7 mouse cellular contexts compared by ENCODE assay signal in the genomic region with DNA sequence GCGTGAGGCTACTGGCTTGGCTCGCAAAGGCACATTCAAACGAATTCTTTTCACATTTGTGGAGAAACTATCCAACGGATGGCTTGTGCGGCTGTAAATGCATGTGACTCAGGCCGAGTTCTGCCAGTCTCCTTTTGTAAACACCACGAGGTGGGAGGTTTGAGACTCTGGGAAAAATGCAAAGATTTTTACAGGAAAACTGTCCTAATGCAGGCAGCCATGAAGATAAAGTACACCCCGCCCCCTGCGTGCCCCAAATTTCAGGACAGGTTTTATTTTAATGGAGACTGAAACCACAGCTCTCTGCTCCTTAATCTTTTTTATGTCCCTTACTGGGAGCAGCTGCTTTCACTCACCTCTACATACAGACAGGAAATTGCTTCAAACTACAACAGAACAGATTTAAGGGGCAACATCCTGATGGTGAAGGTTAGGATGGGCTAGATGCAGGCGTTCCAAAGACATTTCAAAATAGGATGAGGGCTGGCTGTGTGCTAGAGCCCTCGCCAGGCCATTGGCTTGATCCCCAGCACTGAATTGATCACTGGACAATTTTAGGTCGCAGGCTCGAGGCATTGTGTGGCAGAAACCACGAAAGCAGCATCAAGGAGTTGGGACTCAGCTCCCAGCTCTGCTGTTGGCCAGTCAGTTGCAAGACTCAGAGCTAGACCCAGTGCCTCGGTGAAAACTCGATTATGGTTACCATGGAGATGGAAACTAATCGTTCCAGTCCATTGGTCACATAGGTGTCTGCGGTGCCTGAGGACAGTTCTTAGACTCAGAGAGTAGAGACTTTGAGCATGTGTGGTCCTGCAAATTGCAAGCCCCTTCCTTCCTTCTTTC.
DNase-seq lines count a peak whose midpoint lies in the region; ATAC-seq and TF ChIP-seq lines count a peak whose summit lies in the region.

No protein-coding gene starts in this region.

- peak; percentile 81 for ATAC-seq in kidney, embryonic 16.5 days (ENCODE audit: low FRiP score, low TSS enrichment)

- no peak overlapping the region for H3K4me3 ChIP-seq in forebrain, embryonic 10.5 days
- no peak overlapping the region for H3K4me3 ChIP-seq in kidney, embryonic 16.5 days (ENCODE audit: low read length)
- H3K4me3 ChIP-seq in myocyte, result no peak overlapping the region

- peaks cover 56% of the 10 kb centered on the region for H3K4me1 ChIP-seq in forebrain, embryonic 10.5 days
- peaks cover 42% of the 10 kb centered on the region for H3K4me1 ChIP-seq in kidney, embryonic 16.5 days (ENCODE audit: insufficient read depth, low read length)

- TF ChIP-seq POLR2A in myocyte (IDR thresholded peaks at IDR 0.05; ENCODE audit: insufficient read length, low read depth), result no peak

- peak overlapping the region; percentile 17; the same call in 1 of the 2 replicates for H3K4me2 ChIP-seq in kidney, embryonic 16.5 days (replicated peaks; ENCODE audit: low read depth, low read length)
- H3K4me2 ChIP-seq in myocyte (ENCODE audit: low read depth), result peak overlapping the region; percentile 31

- H3K27me3 ChIP-seq in forebrain, embryonic 10.5 days (ENCODE audit: poor library complexity, severe bottlenecking), result no peaks in the 10 kb centered on the region
- no peaks in the 10 kb centered on the region for H3K27me3 ChIP-seq in kidney, embryonic 16.5 days (ENCODE audit: insufficient read depth, low read length)
- no peaks in the 10 kb centered on the region for H3K27me3 ChIP-seq in myocyte (ENCODE audit: control insufficient read depth, insufficient read depth, insufficient read length)

- no peaks in the 10 kb centered on the region for H3K79me2 ChIP-seq in myocyte (ENCODE audit: control insufficient read depth, insufficient read depth)

- peak overlapping the region; percentile 45 for H3K27ac ChIP-seq in forebrain, embryonic 10.5 days
- peak overlapping the region; percentile 81 for H3K27ac ChIP-seq in kidney, embryonic 16.5 days (ENCODE audit: low read length)

- peak overlapping the region; percentile 56; the same call in 1 of the 2 replicates for H3K9ac ChIP-seq in kidney, embryonic 16.5 days (replicated peaks; ENCODE audit: low read length)

- H3ac ChIP-seq in myocyte (ENCODE audit: control insufficient read depth, insufficient read length), result no peak overlapping the region

- no peaks in the 10 kb centered on the region for H3K9me3 ChIP-seq in forebrain, embryonic 10.5 days
- H3K9me3 ChIP-seq in kidney, embryonic 16.5 days (ENCODE audit: low read length), result no peaks in the 10 kb centered on the region

- peak; percentile 9 for DNase-seq in lung, postnatal 10 days
- no peak for DNase-seq in lung, postnatal 36 days
- DNase-seq in forebrain, embryonic 10.5 days (ENCODE audit: extremely low spot score, low spot score), result peak; percentile 40
- DNase-seq in layer of hippocampus, adult 8-10 months (ENCODE audit: low spot score in 2 of 2), result no peak
- no peak for DNase-seq in gastrocnemius, postnatal 25 days

- H3K36me3 ChIP-seq in forebrain, embryonic 10.5 days (replicated peaks), result no peaks in the 10 kb centered on the region
- no peaks in the 10 kb centered on the region for H3K36me3 ChIP-seq in kidney, embryonic 16.5 days (ENCODE audit: insufficient read depth, low read length)
- no peaks in the 10 kb centered on the region for H3K36me3 ChIP-seq in myocyte (ENCODE audit: control insufficient read depth, insufficient read depth)

- WGBS in forebrain, embryonic 10.5 days, result 64% methylated on average over 18 of the region's 18 CpGs
- WGBS in kidney, embryonic 16.5 days, result 16% methylated on average over 18 of the region's 18 CpGs

TF ChIP-seq in myocyte, 11 proteins besides CTCF, POLR2A, EP300 and RAD21:
- no peak for TF ChIP-seq TCF3 (IDR thresholded peaks at IDR 0.05; ENCODE audit: insufficient read length, low read depth)
- TF ChIP-seq SRF (IDR thresholded peaks at IDR 0.05; ENCODE audit: control insufficient read depth, insufficient read length, low read depth), result no peak
- no peak for TF ChIP-seq USF1 (IDR thresholded peaks at IDR 0.05; ENCODE audit: low read depth)
- no peak for TF ChIP-seq TCF12 (IDR thresholded peaks at IDR 0.05; ENCODE audit: insufficient read depth, poor library complexity, severe bottlenecking)
- no peak for TF ChIP-seq POLR2AphosphoS2 (IDR thresholded peaks at IDR 0.05; ENCODE audit: insufficient read length, low read depth)
- TF ChIP-seq CEBPB (IDR thresholded peaks at IDR 0.05; ENCODE audit: insufficient read depth, poor library complexity, severe bottlenecking), result no peak
- no peak for TF ChIP-seq MAX (IDR thresholded peaks at IDR 0.05; ENCODE audit: low read depth)
- TF ChIP-seq E2F4 (IDR thresholded peaks at IDR 0.05; ENCODE audit: insufficient read depth), result no peak
- TF ChIP-seq MYOD1 (IDR thresholded peaks at IDR 0.05; ENCODE audit: control insufficient read depth in 1 of 3, insufficient read length in 2 of 3, low read depth in 2 of 3), result no peak
- TF ChIP-seq MYOG (IDR thresholded peaks at IDR 0.05; ENCODE audit: control insufficient read depth in 1 of 3, insufficient read depth in 1 of 3, insufficient read length in 2 of 3, low read depth in 2 of 3), result no peak
- TF ChIP-seq REST (IDR thresholded peaks at IDR 0.05; ENCODE audit: insufficient read depth, insufficient read length), result no peak

Comparison
In these comparisons a context has a peak if more than half of its experiments do, and no peak if none do; other contexts are left out.
1. DNase-seq: peak in lung, postnatal 10 days (single experiment) and forebrain, embryonic 10.5 days (single experiment); none in lung, postnatal 36 days (single experiment), layer of hippocampus, adult 8-10 months (0 of 2) and gastrocnemius, postnatal 25 days (single experiment).